Mouse (Mus musculus) forebrain, embryonic 13.5 days (tissue): ENCODE measurements around the gene Slitrk1. TPM values are rescaled to one million over a fixed set of nuclear protein-coding genes. Genes with fewer than 3 reads are reported as not detected.

Experiments
- ATAC-seq: fragments of 200-750 bp; cut with Nextera tagmentation; 2 replicates; pipeline ENCODE4 v1.8.0; 2017
- H3K27ac ChIP-seq: fragments of 300-500 bp; sonication (generic); 2 replicates; pipeline ENCODE4 v1.5.1; 2015; ENCODE audit warnings: inconsistent platforms, mild to moderate bottlenecking, moderate library complexity
- H3K27me3 ChIP-seq: fragments of 300-500 bp; sonication (generic); 2 replicates; pipeline ENCODE4 v1.6.1; 2015; ENCODE audit warnings: mild to moderate bottlenecking, inconsistent platforms
- H3K36me3 ChIP-seq: fragments of 300-500 bp; sonication (generic); 2 replicates; pipeline ENCODE4 v1.6.1; 2015; ENCODE audit warnings: mild to moderate bottlenecking, inconsistent platforms; ENCODE audit not compliant: poor library complexity, severe bottlenecking
- H3K4me1 ChIP-seq: fragments of 300-500 bp; sonication (generic); 2 replicates; pipeline ENCODE4 v1.6.1; 2015; ENCODE audit warnings: inconsistent platforms
- H3K4me2 ChIP-seq: fragments of 300-500 bp; sonication (generic); 2 replicates; pipeline ENCODE4 v1.6.1; 2015; ENCODE audit warnings: inconsistent platforms, mild to moderate bottlenecking, moderate library complexity
- H3K4me3 ChIP-seq: fragments of 300-500 bp; sonication (generic); 2 replicates; pipeline ENCODE4 v1.5.1; 2015; ENCODE audit warnings: mild to moderate bottlenecking, inconsistent platforms
- H3K9ac ChIP-seq: fragments of 300-500 bp; sonication (generic); 2 replicates; pipeline ENCODE4 v1.6.1; 2015; ENCODE audit warnings: mild to moderate bottlenecking, inconsistent platforms
- H3K9me3 ChIP-seq: fragments of 300-500 bp; sonication (generic); replicated peaks from 2 replicates; pipeline ENCODE4 v1.6.1; 2016; ENCODE audit warnings: inconsistent platforms
- WGBS: fragments of 180-500 bp; shearing (Covaris S2); methylation state at CpG from one replicate; pipeline ENCODE4 v1.1.7; 2015; 5-methylcytosine and 5-hydroxymethylcytosine counted together
- polyA plus RNA-seq: library from polyadenylated mRNA; unstranded; fragments of >200 nt; fragmentation: Nextera tagmentation; extraction: Ambion mirVana; gene quantifications from 2 replicates; pipeline ENCODE4 v1.2.1, GENCODE M21; 2015

Slitrk1 gene
- polyA plus RNA-seq, 1 experiment from 2014 or later = 14.0 TPM

- no peak overlapping the region for H3K4me2 ChIP-seq
- H3K27ac ChIP-seq = no peak overlapping the region
- ATAC-seq = 0 out of 2 replicates have a peak, but pooled peaks have one; percentile 41
- H3K4me1 ChIP-seq = no peaks in the 10 kb centered on the region
- no peak overlapping the region for H3K9ac ChIP-seq
- no peaks in the 10 kb centered on the region for H3K36me3 ChIP-seq
- no peaks in the 10 kb centered on the region for H3K9me3 ChIP-seq
- no peak overlapping the region for H3K4me3 ChIP-seq
- no peaks in the 10 kb centered on the region for H3K27me3 ChIP-seq
These were observed 49.3 kb downstream of the Slitrk1 start for GRCm38 (mm10) chr14:108864631-108865030.

- no peak overlapping the region for H3K9ac ChIP-seq
- no peaks in the 10 kb centered on the region for H3K27me3 ChIP-seq
- H3K36me3 ChIP-seq = no peaks in the 10 kb centered on the region
- no peak overlapping the region for H3K27ac ChIP-seq
- H3K4me3 ChIP-seq = no peak overlapping the region
- ATAC-seq = no peak
- H3K9me3 ChIP-seq = no peaks in the 10 kb centered on the region
- no peaks in the 10 kb centered on the region for H3K4me1 ChIP-seq
- no peak overlapping the region for H3K4me2 ChIP-seq
- 95% methylated on average over 1 of the region's 1 CpGs for WGBS
These were observed 54.6 kb downstream of the Slitrk1 start for GRCm38 (mm10) chr14:108859310-108859709.
